Mouse (Mus musculus): ENCODE data around the gene Psg17. TPM values are rescaled to one million over a fixed set of nuclear protein-coding genes. Genes with fewer than 3 reads are reported as not detected.
"Not testable (repeated sequence)": the region's sequence is repeated elsewhere in the genome, so short reads cannot be mapped to it uniquely, and the experiment has no call there.

The Psg17 gene
- polyA plus RNA-seq (2016; fragmentation: Nextera tagmentation; extraction: Ambion mirVana) = 0.06 TPM in 1 of 2 replicates, not detected in the other

DNA sequence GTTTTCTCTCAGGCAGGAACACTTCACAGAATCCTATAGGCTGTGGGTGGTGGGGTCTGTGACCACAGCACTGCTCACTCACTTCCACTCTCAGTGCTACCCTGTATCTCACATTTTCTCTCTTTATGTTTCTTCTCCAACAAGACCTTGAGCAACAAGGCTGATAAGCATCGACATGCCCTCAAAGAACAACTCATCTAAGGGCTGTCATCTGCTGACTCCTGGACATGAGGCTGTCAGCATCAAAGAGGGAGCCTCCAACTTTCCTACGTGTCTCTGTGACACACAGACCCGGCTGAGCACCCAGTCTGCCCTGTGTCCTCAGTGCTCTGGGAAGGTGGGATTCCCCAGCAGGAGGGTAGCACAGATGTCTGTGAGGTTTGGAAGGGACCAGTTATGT is at the start of gene Psg17:
Gene Psg17, minus strand, starts transcription at position 101 of the 400 bp plus-strand sequence.
- H3K4me1 ChIP-seq = no peaks in the 10 kb centered on the region
- no peaks in the 10 kb centered on the region for H3K36me3 ChIP-seq
- no peak within 1 kb of the TSS for H3K4me3 ChIP-seq
- no peaks in the 10 kb centered on the region for H3K27me3 ChIP-seq (replicated peaks)
- no peak within 1 kb of the TSS for H3K27ac ChIP-seq
- no peak for ATAC-seq
- no peak within 1 kb of the TSS for H3K4me2 ChIP-seq
- no peak within 1 kb of the TSS for H3K9ac ChIP-seq
- no peaks in the 10 kb centered on the region for H3K9me3 ChIP-seq (replicated peaks)
- WGBS (ENCODE audit: insufficient replicate concordance) = 48% methylated on average over 3 of the region's 3 CpGs

DNA sequence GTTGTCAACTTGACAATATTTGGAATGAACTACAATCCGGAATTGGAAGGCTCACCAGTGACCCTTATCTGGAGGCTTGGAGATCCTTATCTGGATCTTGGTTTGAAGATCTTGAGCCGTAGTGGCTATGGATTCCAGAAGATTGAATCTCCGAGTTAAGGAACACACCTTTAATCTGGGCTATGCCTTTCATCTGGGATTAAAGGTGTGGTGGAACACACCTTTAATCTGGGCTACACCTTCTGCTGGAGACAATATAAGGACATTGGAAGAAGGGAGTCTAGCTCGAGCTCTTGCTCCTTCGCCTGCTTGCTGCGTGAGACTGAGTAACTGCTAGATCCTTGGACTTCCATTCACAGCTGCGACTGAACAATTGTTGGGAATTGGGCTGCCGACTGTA is 49.6 kb upstream of the Psg17 start, which contains the start of gene Pglyrp1:
Gene Pglyrp1, plus strand, starts transcription at position 301 of the 400 bp plus-strand sequence.
- not testable (repeated sequence) for H3K9ac ChIP-seq, ATAC-seq
- WGBS (ENCODE audit: insufficient replicate concordance) = 100% methylated on average over 1 of the region's 8 CpGs

DNA sequence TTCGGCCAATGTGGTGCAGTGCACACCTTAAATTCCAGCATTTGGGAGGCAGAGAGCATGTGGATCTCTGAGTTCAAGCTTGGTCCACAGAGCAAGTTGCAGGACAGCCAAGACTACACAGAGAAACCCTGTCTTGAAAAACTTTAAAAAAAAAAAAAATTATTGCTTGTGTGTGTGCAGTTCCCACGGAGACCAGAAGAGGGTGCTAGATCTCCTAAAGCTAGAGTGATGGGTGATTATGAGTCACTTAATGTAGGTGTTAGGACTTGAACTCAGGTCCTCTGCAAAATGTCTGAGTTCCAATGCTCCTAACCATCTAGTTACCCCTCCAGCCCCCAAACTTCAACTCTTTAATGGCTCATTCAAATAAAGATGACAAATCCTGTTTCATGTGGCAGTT is 47.1 kb upstream of the Psg17 start:
- no peak for ATAC-seq
- H3K9me3 ChIP-seq (replicated peaks) = 0 out of 2 replicates have a peak, but pooled peaks cover 7% of the 10 kb centered on the region
- H3K9ac ChIP-seq = no peak overlapping the region
- H3K27me3 ChIP-seq (replicated peaks) = peaks cover 15% of the 10 kb centered on the region; the same call in 1 of the 2 replicates
- no peaks in the 10 kb centered on the region for H3K4me1 ChIP-seq
- no peaks in the 10 kb centered on the region for H3K36me3 ChIP-seq
- no peak overlapping the region for H3K4me3 ChIP-seq
- H3K4me2 ChIP-seq = no peak overlapping the region
- 67% methylated on average over 2 of the region's 2 CpGs for WGBS (ENCODE audit: insufficient replicate concordance)
- H3K27ac ChIP-seq = no peak overlapping the region

More for the DNA sequence above, 49.6 kb upstream of the Psg17 start, which contains the start of gene Pglyrp1:
- not testable (repeated sequence) for H3K27ac ChIP-seq; H3K4me3 ChIP-seq; H3K36me3 ChIP-seq; H3K4me1 ChIP-seq; H3K9me3 ChIP-seq (replicated peaks); H3K4me2 ChIP-seq
- H3K27me3 ChIP-seq (replicated peaks) = peaks cover 15% of the 10 kb centered on the region; the same call in 1 of the 2 replicates

DNA sequence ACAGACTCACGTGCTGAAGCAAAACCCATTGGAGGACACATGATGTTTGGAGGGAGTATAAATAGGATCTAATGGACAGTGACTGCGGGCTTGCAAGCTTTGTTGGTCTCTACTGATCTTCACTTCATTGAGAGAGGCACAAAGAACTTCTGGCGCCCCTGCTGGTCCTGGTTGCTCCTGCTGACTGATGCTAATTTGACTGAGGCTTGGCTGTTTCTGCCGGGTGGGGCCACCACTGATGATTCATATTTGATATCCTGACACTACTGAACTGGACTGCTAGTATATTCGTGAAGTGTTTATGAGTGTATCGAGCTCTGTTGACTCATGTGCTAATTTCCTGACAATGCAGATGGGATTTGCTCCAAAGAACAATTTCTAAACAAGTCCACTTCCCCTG is 41.4 kb upstream of the Psg17 start:
- Histone ChIP-seq H3K27ac (no peak overlapping the region), H3K9me3 (replicated peaks) (no peaks in the 10 kb centered on the region), H3K36me3 (no peaks in the 10 kb centered on the region), H3K4me2 (no peak overlapping the region), H3K4me1 (no peaks in the 10 kb centered on the region), H3K4me3 (no peak overlapping the region), H3K9ac (no peak overlapping the region), H3K27me3 (replicated peaks) (no peaks in the 10 kb centered on the region)
- no peak for ATAC-seq
- 70% methylated on average over 6 of the region's 6 CpGs for WGBS (ENCODE audit: insufficient replicate concordance)

DNA sequence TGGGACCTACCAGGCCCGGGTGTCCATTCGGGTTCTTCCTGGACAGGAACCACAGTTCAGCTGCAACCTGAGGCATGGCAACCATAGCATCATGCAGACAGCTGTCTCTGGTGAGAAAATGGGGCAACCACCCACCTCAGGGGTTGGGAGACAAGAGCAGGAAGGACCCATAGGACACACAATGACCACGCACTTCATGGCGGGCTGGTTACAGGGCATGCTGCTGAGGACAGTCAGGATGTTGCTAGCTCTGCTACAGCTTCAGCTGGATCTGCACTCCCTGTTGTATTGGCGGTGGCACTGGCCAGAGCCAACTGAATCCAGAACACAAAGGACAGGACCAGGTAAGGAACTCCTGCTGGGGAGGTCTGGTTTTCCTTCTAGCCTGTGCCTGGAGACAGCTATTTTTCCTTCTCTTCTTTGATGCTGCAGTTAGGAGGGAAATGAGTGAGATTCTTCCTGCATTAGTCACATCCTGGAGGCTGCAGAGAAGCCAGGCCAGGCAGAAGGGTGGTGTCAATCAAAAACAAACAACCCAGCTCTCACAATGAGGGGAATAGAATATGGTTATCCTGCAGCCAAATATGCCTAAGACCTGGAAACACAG is 37.0 kb upstream of the Psg17 start:
- Histone ChIP-seq H3K4me1 (no peaks in the 10 kb centered on the region), H3K9ac (no peak overlapping the region)

DNA sequence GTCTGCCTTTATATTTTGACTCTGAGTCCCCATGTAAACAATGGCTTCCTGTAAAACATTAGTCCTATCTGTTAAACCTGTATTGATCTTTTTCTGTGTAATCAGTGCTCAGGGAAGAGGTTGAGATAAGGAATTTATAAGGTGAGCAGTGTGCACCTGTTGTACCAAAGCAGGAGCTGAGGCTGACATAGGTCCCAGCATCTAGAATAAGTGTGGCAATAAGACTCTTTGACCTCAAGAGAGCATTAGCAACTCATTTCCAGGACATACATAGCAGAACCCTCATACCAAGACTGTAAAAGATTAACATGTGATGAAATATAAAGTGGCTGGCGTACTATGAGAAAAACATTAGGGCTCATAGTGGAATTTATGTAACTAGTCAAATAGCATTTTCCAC is 27.0 kb upstream of the Psg17 start:
- H3K4me2 ChIP-seq = no peak overlapping the region
- H3K27me3 ChIP-seq (replicated peaks) = no peaks in the 10 kb centered on the region
- no peak overlapping the region for H3K9ac ChIP-seq
- H3K4me1 ChIP-seq = no peaks in the 10 kb centered on the region
- ATAC-seq = no peak
- H3K36me3 ChIP-seq = no peaks in the 10 kb centered on the region
- no peak overlapping the region for H3K4me3 ChIP-seq
- H3K9me3 ChIP-seq (replicated peaks) = no peaks in the 10 kb centered on the region
- 69% methylated on average over 1 of the region's 1 CpGs for WGBS (ENCODE audit: insufficient replicate concordance)
- H3K27ac ChIP-seq = no peak overlapping the region

More for the DNA sequence above, 37.0 kb upstream of the Psg17 start:
- H3K27me3 ChIP-seq (replicated peaks) = no peaks in the 10 kb centered on the region
- no peak overlapping the region for H3K27ac ChIP-seq
- no peak for ATAC-seq
- no peak overlapping the region for H3K4me2 ChIP-seq
- H3K36me3 ChIP-seq = no peaks in the 10 kb centered on the region
- no peak overlapping the region for H3K4me3 ChIP-seq
- H3K9me3 ChIP-seq (replicated peaks) = no peaks in the 10 kb centered on the region
- WGBS (ENCODE audit: insufficient replicate concordance) = 34% methylated on average over 5 of the region's 5 CpGs

DNA sequence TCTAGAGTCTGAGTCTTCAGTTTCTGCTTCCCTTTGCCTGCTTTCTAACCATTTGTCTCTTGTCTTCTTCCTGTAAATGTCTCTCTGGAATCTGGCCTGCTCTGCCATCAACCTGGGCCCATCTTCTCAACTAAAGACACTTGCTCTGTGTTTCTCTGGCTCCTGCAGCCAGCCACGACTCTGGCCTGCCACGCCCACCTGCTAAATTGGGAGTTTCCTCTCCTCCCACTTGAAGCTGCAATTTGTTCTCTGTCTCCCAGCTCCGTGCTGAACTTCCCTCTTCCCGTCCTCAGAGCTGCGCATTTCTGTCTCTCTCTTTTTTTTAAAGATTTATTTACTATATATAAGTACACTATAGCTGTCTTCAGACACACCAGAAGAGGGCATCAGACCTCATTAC is 23.4 kb upstream of the Psg17 start:
- no peaks in the 10 kb centered on the region for H3K27me3 ChIP-seq (replicated peaks)
- no peak overlapping the region for H3K27ac ChIP-seq
- ATAC-seq = no peak
- no peak overlapping the region for H3K4me2 ChIP-seq
- no peaks in the 10 kb centered on the region for H3K36me3 ChIP-seq
- WGBS (ENCODE audit: insufficient replicate concordance) = 20% methylated on average over 5 of the region's 5 CpGs
- no peaks in the 10 kb centered on the region for H3K9me3 ChIP-seq (replicated peaks)
- no peak overlapping the region for H3K4me3 ChIP-seq
- H3K4me1 ChIP-seq = peaks cover 9% of the 10 kb centered on the region; the same call in 1 of the 2 replicates
- H3K9ac ChIP-seq = no peak overlapping the region

DNA sequence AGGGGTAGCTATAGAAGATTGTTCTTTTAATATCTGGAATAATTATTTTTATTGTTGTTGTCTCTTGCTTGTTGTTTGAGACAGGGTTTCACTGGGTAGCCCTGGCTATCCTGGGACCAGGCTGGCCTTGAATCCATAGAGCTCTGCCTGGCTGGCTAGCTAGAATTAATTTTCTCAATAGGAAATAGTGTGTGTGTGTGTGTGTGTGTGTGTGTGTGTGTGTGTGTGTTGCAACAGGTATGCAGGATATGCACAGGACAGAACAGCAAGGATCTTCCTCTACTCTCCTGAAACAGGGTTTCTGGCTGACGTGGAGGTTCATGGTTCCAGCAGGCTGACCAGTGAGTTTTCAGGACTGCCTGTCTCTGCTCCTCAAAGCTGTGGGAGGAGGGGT is 19.8 kb upstream of the Psg17 start:
- ATAC-seq = no peak; the same call in 1 of the 2 replicates
- Histone ChIP-seq H3K4me2 (peak overlapping the region; percentile 50), H3K4me3 (0 out of 2 replicates have a peak overlapping the region, but pooled peaks have one; percentile 11), H3K9me3 (replicated peaks) (no peaks in the 10 kb centered on the region), H3K27ac (no peak overlapping the region), H3K36me3 (no peaks in the 10 kb centered on the region), H3K27me3 (replicated peaks) (no peaks in the 10 kb centered on the region), H3K4me1 (peaks cover 9% of the 10 kb centered on the region; the same call in 1 of the 2 replicates), H3K9ac (no peak overlapping the region)
- WGBS (ENCODE audit: insufficient replicate concordance) = 71% methylated on average over 1 of the region's 1 CpGs

DNA sequence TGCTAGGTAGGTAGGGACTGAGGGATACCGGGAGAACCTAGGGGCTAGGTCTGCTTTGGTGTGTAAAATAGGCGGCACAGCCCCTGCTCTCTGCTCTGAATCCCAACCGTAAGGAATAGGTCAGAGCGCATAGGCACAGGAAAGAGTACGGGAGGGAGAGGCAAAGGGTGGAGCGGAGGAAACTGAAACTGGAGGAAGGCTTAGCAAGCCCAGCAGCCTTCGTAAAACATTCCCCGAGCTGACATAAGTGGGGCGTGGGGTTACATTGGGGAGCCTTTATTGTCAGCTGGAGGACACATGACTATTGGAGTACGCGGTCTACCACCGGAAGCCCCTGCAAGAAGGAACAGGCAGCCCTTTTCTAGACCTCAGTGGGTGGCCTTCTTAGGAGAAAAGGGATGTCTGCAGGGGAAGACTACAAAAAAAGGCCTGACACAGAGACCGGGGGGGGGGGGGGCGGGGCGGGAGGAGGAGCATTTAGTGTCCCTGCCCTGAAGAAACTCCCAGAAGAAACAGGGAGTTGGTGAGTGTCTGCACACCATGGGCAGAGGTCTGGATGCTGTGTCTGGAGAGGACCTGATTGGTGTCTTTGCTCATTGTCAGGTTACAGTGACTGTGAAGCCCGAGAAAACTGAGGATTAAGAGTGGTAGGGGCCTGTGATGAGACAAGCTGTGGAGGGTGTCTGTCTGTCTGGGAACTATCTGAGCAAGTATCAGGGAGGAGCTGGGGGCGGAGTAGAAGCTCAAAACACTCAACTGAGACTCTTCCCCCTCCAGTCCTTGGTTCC is 19.2 kb upstream of the Psg17 start:
- peak; percentile 52; the same call in 1 of the 2 replicates for ATAC-seq
- H3K36me3 ChIP-seq = no peaks in the 10 kb centered on the region
- H3K4me1 ChIP-seq = peaks cover 9% of the 10 kb centered on the region; the same call in 1 of the 2 replicates
- H3K27me3 ChIP-seq (replicated peaks) = no peaks in the 10 kb centered on the region
- 0 out of 2 replicates have a peak overlapping the region, but pooled peaks have one; percentile 48 for H3K9ac ChIP-seq
- H3K27ac ChIP-seq = peak overlapping the region; percentile 31; the same call in 1 of the 2 replicates
- peak overlapping the region; percentile 46 for H3K4me3 ChIP-seq
- WGBS (ENCODE audit: insufficient replicate concordance) = 6% methylated on average over 14 of the region's 17 CpGs
- peak overlapping the region; percentile 63 for H3K4me2 ChIP-seq
- H3K9me3 ChIP-seq (replicated peaks) = no peaks in the 10 kb centered on the region

DNA sequence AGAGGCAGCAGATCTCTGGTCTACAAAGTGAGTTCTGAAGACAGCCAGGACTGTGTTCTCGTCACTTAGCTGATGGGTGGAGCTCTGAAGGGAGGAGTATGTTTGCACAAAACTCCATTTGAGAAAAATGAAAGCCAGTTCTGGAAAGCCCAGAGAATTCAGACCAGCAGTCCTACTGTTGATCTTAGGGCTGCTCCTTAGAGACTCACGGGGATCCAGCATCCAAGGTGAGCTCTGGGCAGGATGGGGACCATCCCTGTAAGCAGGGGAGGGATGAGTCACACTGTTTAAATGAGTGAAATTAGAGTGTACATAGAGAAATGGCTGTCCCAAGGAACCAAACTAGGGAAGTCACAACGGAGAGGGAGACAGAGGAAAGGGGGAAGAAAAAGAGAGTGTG is 18.5 kb upstream of the Psg17 start, which contains the start of gene Mill2:
Gene Mill2, plus strand, starts transcription at position 102 of the 400 bp plus-strand sequence.
- H3K27me3 ChIP-seq (replicated peaks) = no peaks in the 10 kb centered on the region
- H3K4me2 ChIP-seq = peak within 1 kb of the TSS; percentile 63
- H3K36me3 ChIP-seq = no peaks in the 10 kb centered on the region
- peaks cover 9% of the 10 kb centered on the region; the same call in 1 of the 2 replicates for H3K4me1 ChIP-seq
- no peak for ATAC-seq
- H3K27ac ChIP-seq = peak within 1 kb of the TSS; percentile 31; the same call in 1 of the 2 replicates
- H3K9me3 ChIP-seq (replicated peaks) = no peaks in the 10 kb centered on the region
- H3K4me3 ChIP-seq = peak within 1 kb of the TSS; percentile 46
- 0 out of 2 replicates have a peak within 1 kb of the TSS, but pooled peaks have one; percentile 48 for H3K9ac ChIP-seq
- 18% methylated on average over 3 of the region's 3 CpGs for WGBS (ENCODE audit: insufficient replicate concordance)

DNA sequence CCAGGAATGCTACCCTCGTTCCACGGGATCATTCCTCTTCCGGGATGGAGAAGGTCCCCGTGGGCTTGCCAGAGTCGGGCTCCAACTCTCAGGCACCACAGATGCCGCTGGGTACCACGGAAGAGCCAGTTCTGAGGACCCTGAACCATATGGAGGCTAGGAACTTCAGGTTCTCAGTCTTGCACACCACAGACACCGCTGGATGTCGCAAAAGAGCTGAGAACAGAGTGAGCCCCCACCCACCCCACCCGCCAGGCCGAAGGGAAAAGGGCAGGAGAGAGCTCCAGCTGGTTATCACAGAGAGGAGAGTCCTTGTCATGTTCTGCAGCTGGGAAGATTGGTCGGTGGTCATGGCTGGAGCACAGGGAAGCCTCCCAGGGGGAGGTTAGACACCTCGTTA is 10.9 kb upstream of the Psg17 start:
- Histone ChIP-seq H3K9me3 (replicated peaks) (no peaks in the 10 kb centered on the region), H3K27ac (no peak overlapping the region), H3K9ac (no peak overlapping the region), H3K27me3 (replicated peaks) (no peaks in the 10 kb centered on the region), H3K36me3 (no peaks in the 10 kb centered on the region), H3K4me3 (no peak overlapping the region), H3K4me2 (no peak overlapping the region), H3K4me1 (no peaks in the 10 kb centered on the region)
- no peak for ATAC-seq
- WGBS (ENCODE audit: insufficient replicate concordance) = 22% methylated on average over 13 of the region's 13 CpGs

DNA sequence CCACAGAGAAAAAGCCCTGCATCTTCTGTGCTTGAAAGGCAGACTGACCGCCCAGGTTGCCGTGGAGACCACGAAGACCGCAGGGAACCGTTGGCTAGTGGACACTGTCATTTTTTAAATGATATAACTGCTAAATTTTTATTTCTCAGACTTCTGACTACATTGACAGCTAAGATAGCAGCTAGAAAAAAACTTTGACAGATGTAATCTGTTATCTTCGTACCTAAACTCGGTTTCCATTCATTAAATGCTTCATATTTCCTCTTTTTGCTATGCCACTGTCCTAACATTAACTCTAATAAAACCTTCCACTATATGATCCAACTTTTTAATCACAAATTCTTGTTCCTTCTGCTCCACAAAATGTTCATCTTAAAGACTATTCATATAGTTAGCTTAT is 8.1 kb upstream of the Psg17 start:
- H3K4me2 ChIP-seq = no peak overlapping the region
- no peak overlapping the region for H3K4me3 ChIP-seq
- no peaks in the 10 kb centered on the region for H3K9me3 ChIP-seq (replicated peaks)
- H3K4me1 ChIP-seq = no peaks in the 10 kb centered on the region
- no peaks in the 10 kb centered on the region for H3K36me3 ChIP-seq
- H3K27me3 ChIP-seq (replicated peaks) = no peaks in the 10 kb centered on the region
- ATAC-seq = no peak
- WGBS (ENCODE audit: insufficient replicate concordance) = 74% methylated on average over 7 of the region's 7 CpGs
- H3K27ac ChIP-seq = no peak overlapping the region
- H3K9ac ChIP-seq = no peak overlapping the region
